In the genomic region with DNA sequence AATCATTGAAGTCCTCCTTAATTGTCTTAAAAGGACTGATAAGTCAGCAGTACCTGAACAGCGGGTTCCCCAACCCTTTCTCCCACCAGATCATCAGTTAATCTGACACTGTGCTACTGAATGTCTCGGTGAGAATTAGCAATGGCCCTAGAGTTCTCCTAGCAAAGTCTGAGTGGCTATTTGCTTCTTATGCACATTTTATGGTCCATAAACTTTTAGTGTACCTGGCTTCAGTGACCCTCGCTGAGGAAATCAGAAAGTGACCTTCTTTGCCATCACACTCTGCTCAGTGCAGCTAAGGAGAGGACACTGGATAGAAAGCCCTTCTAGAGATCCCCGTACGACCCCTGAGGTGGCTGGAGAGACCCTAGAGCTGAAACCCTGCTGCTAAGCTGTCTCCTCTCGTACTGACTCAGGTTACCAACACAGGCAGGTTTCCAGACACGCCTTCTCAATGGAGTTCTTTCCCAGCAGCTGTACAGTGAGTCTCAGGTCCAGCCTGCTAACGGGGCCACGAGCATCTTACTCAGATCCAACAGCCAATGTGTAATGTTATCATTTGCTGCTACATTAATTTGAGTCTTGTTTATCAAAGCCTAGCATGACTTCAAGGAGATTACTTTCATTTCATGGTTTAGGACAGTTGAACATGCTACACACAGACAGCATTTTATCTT, we compare ENCODE assay signal across 17 mouse cellular contexts.
DNase-seq lines count a peak whose midpoint lies in the region; ATAC-seq lines count a peak whose summit lies in the region.
"Had no signal": no experiment of that assay in that cellular context is flagged by ENCODE, and none has a peak within 500 bp of the region (broad histone marks: within the 10 kb centered on the region; RNA-seq: fewer than 3 reads in every experiment).

No protein-coding gene starts in this region.

- no peak for ATAC-seq in hindbrain, embryonic 11.5 days (ENCODE audit: low FRiP score)
- no peak for ATAC-seq in midbrain, embryonic 12.5 days (ENCODE audit: low FRiP score, low read depth)
- ATAC-seq in midbrain, embryonic 11.5 days (ENCODE audit: low FRiP score), result no peak
- no peak for ATAC-seq in neural tube, embryonic 14.5 days (ENCODE audit: low read depth)

- no peak overlapping the region for H3K9ac ChIP-seq in hindbrain, embryonic 11.5 days (ENCODE audit: low read depth, low read length)
- no peak overlapping the region for H3K9ac ChIP-seq in midbrain, embryonic 12.5 days (replicated peaks)
- no peak overlapping the region for H3K9ac ChIP-seq in midbrain, embryonic 11.5 days (ENCODE audit: low read length)
- no peak overlapping the region for H3K9ac ChIP-seq in neural tube, embryonic 14.5 days (replicated peaks; ENCODE audit: low read depth, low read length)
- H3K9ac ChIP-seq: limb, embryonic 12.5 days had no signal

- H3K4me2 ChIP-seq in hindbrain, embryonic 11.5 days (replicated peaks; ENCODE audit: low read depth, low read length), result no peak overlapping the region
- no peak overlapping the region for H3K4me2 ChIP-seq in midbrain, embryonic 12.5 days (replicated peaks)
- H3K4me2 ChIP-seq in midbrain, embryonic 11.5 days, result no peak overlapping the region
- H3K4me2 ChIP-seq in neural tube, embryonic 14.5 days (ENCODE audit: low read depth, low read length), result no peak overlapping the region
- H3K4me2 ChIP-seq: limb, embryonic 12.5 days had no signal

- no peaks in the 10 kb centered on the region for H3K36me3 ChIP-seq in hindbrain, embryonic 10.5 days
- no peaks in the 10 kb centered on the region for H3K36me3 ChIP-seq in hindbrain, embryonic 11.5 days (ENCODE audit: control insufficient read depth, insufficient read depth, low read length)
- no peaks in the 10 kb centered on the region for H3K36me3 ChIP-seq in midbrain, embryonic 12.5 days
- H3K36me3 ChIP-seq in midbrain, embryonic 11.5 days (ENCODE audit: control insufficient read depth, insufficient read depth, low read length), result no peaks in the 10 kb centered on the region
- H3K36me3 ChIP-seq in neural tube, embryonic 14.5 days (ENCODE audit: control insufficient read depth, insufficient read depth, low read length), result no peaks in the 10 kb centered on the region
- H3K36me3 ChIP-seq: limb, embryonic 12.5 days had no signal

- 69% methylated on average over 9 of the region's 9 CpGs for WGBS in hindbrain, embryonic 10.5 days
- WGBS in hindbrain, embryonic 11.5 days, result 79% methylated on average over 9 of the region's 9 CpGs
- WGBS in midbrain, embryonic 12.5 days, result 80% methylated on average over 9 of the region's 9 CpGs
- WGBS in midbrain, embryonic 11.5 days, result 81% methylated on average over 9 of the region's 9 CpGs
- WGBS in neural tube, embryonic 14.5 days, result 42% methylated on average over 9 of the region's 9 CpGs

- peaks cover 57% of the 10 kb centered on the region for H3K4me1 ChIP-seq in hindbrain, embryonic 10.5 days (replicated peaks)
- H3K4me1 ChIP-seq in hindbrain, embryonic 11.5 days (replicated peaks; ENCODE audit: control insufficient read depth, insufficient read depth, low read length), result peaks cover 3% of the 10 kb centered on the region
- H3K4me1 ChIP-seq in midbrain, embryonic 12.5 days, result peaks cover 52% of the 10 kb centered on the region
- peaks cover 33% of the 10 kb centered on the region for H3K4me1 ChIP-seq in midbrain, embryonic 11.5 days (ENCODE audit: control insufficient read depth, insufficient read depth, low read length)
- H3K4me1 ChIP-seq in neural tube, embryonic 14.5 days (ENCODE audit: control insufficient read depth, insufficient read depth, low read length), result peaks cover 9% of the 10 kb centered on the region; the same call in 1 of the 2 replicates

- no peak overlapping the region for H3K4me3 ChIP-seq in hindbrain, embryonic 10.5 days
- H3K4me3 ChIP-seq in hindbrain, embryonic 11.5 days (ENCODE audit: low read depth, low read length), result no peak overlapping the region
- no peak overlapping the region for H3K4me3 ChIP-seq in midbrain, embryonic 12.5 days
- H3K4me3 ChIP-seq in midbrain, embryonic 11.5 days (ENCODE audit: low read depth, low read length), result no peak overlapping the region
- H3K4me3 ChIP-seq in neural tube, embryonic 14.5 days (ENCODE audit: low read depth, low read length), result no peak overlapping the region
- H3K4me3 ChIP-seq: erythroblast, embryonic 14.5 days; left cerebral cortex, adult 2 months; limb, embryonic 12.5 days had no signal

- peak overlapping the region; percentile 81 for H3K27ac ChIP-seq in hindbrain, embryonic 10.5 days
- H3K27ac ChIP-seq in hindbrain, embryonic 11.5 days (ENCODE audit: low read depth, low read length), result no peak overlapping the region; the same call in 1 of the 2 replicates
- 0 out of 2 replicates have a peak overlapping the region, but pooled peaks have one; percentile 87 for H3K27ac ChIP-seq in midbrain, embryonic 12.5 days (replicated peaks)
- H3K27ac ChIP-seq in midbrain, embryonic 11.5 days (ENCODE audit: low read depth, low read length), result no peak overlapping the region
- H3K27ac ChIP-seq in neural tube, embryonic 14.5 days (ENCODE audit: low read depth, low read length), result 0 out of 2 replicates have a peak overlapping the region, but pooled peaks have one; percentile 16
- H3K27ac ChIP-seq: left cerebral cortex, adult 2 months had no signal

- DNase-seq in hindbrain, embryonic 10.5 days (ENCODE audit: low spot score), result no peak
- DNase-seq in hindbrain, embryonic 11.5 days (ENCODE audit: low spot score), result no peak
- DNase-seq in midbrain, embryonic 11.5 days (ENCODE audit: low spot score, missing footprints), result no peak
- DNase-seq in kidney, adult 9 months, result peak; percentile 53
- no peak for DNase-seq in spleen, adult 18-20 months
- no peak for DNase-seq in thymus, adult 18-20 months
- DNase-seq: adrenal gland, postnatal 36 days; cerebellum, postnatal 14 days; heart, adult 11 months; lung, adult 18-20 months; lung, postnatal 36 days; thymus, postnatal 14 days had no signal

- no peaks in the 10 kb centered on the region for H3K9me3 ChIP-seq in hindbrain, embryonic 10.5 days
- H3K9me3 ChIP-seq in hindbrain, embryonic 11.5 days (ENCODE audit: control insufficient read depth, low read length), result no peaks in the 10 kb centered on the region
- H3K9me3 ChIP-seq in midbrain, embryonic 12.5 days, result no peaks in the 10 kb centered on the region
- no peaks in the 10 kb centered on the region for H3K9me3 ChIP-seq in midbrain, embryonic 11.5 days (ENCODE audit: control insufficient read depth, low read length)
- no peaks in the 10 kb centered on the region for H3K9me3 ChIP-seq in neural tube, embryonic 14.5 days (ENCODE audit: control insufficient read depth, low read length)
- H3K9me3 ChIP-seq: limb, embryonic 12.5 days had no signal

- H3K27me3 ChIP-seq in hindbrain, embryonic 10.5 days (ENCODE audit: insufficient read depth, poor library complexity, severe bottlenecking), result no peaks in the 10 kb centered on the region
- H3K27me3 ChIP-seq in hindbrain, embryonic 11.5 days (ENCODE audit: control insufficient read depth, insufficient read depth, low read length), result no peaks in the 10 kb centered on the region
- H3K27me3 ChIP-seq in midbrain, embryonic 12.5 days, result no peaks in the 10 kb centered on the region
- no peaks in the 10 kb centered on the region for H3K27me3 ChIP-seq in midbrain, embryonic 11.5 days (ENCODE audit: control insufficient read depth, insufficient read depth, low read length)
- H3K27me3 ChIP-seq in neural tube, embryonic 14.5 days (ENCODE audit: control insufficient read depth, insufficient read depth, low read length), result no peaks in the 10 kb centered on the region
- H3K27me3 ChIP-seq: limb, embryonic 12.5 days had no signal

Comparison
In these comparisons a context has a peak if more than half of its experiments do, and no peak if none do; other contexts are left out.
1. H3K27ac ChIP-seq: peak in hindbrain, embryonic 10.5 days (single experiment), midbrain, embryonic 12.5 days (single experiment) and neural tube, embryonic 14.5 days (single experiment); none in hindbrain, embryonic 11.5 days (single experiment) and midbrain, embryonic 11.5 days (single experiment).